Mouse (Mus musculus): ENCODE results near the gene Epx.
A peak's percentile ranks its signal among the peaks of the same experiment; 100 is the strongest.

The Epx gene

GRCm38 (mm10) chr11:87828239-87828900 lies 47.0 kb downstream of the Epx start, which contains the start of gene Lpo:
Lpo (minus strand) TSS chr11:87828289.
- DNase-seq = no peak

DNA sequence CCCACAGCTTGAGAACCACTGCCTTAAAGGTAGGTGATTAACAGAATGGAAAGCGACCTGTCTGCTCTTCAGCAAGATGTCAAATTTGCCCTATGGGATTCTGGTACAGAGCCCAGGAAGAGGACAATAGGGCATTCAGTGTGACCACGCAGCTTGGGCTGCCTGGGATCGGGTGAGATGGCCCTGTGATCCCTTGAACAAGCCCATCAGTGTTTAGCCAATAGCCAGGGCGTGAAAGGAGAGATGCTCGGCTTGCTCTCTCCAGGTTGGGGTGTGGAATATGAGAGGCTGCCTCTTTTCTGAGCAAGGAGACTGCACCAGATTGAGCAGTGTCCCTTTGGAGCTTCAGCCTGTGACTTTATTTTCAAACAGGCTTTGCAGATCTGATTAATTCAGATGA lies 53.8 kb downstream of the Epx start:
- no peak for DNase-seq

- DNase-seq = no peak
These were observed 57.9 kb downstream of the Epx start for GRCm38 (mm10) chr11:87817443-87817773.

GRCm38 (mm10) chr11:87816707-87817442 lies 58.5 kb downstream of the Epx start:
- peak; percentile 4 to 57 for DNase-seq

GRCm38 (mm10) chr11:87814831-87815230 lies 60.5 kb downstream of the Epx start:
- no peak for DNase-seq

All from kidney, postnatal 36 days (tissue).